ENCODE assay signal across 8 mouse cellular contexts in genomic region chr7:34654441-34655085, GRCm38 (mm10). TPM values are rescaled to one million over a fixed set of nuclear protein-coding genes. Genes with fewer than 3 reads are reported as not detected.
DNase-seq lines count a peak whose midpoint lies in the region; ATAC-seq lines count a peak whose summit lies in the region.

No protein-coding gene starts in this region.

- peak; percentile 77 for DNase-seq in hindbrain, embryonic 14.5 days (ENCODE audit: low spot score)
- DNase-seq in limb, embryonic 11.5 days (ENCODE audit: low spot score) = peak; percentile 84
- DNase-seq in urinary bladder, adult 2 months (ENCODE audit: low spot score) = peak; percentile 80

- H3K4me3 ChIP-seq in erythroblast, embryonic 14.5 days (replicated peaks) = peak overlapping the region; percentile 47
- peak overlapping the region; percentile 83 for H3K4me3 ChIP-seq in hindbrain, embryonic 14.5 days (replicated peaks; ENCODE audit: low read length)
- H3K4me3 ChIP-seq in limb, embryonic 11.5 days (ENCODE audit: low read depth, low read length) = peak overlapping the region; percentile 89
- H3K4me3 ChIP-seq in midbrain, embryonic 16.5 days (ENCODE audit: low read depth, low read length) = peak overlapping the region; percentile 71

- H3K36me3 ChIP-seq in erythroblast, embryonic 14.5 days (ENCODE audit: control insufficient read depth) = no peaks in the 10 kb centered on the region; the same call in 1 of the 2 replicates
- H3K36me3 ChIP-seq in hindbrain, embryonic 14.5 days (replicated peaks; ENCODE audit: control insufficient read depth, insufficient read depth) = peaks cover 5% of the 10 kb centered on the region
- H3K36me3 ChIP-seq in limb, embryonic 11.5 days (ENCODE audit: control insufficient read depth, insufficient read depth, low read length) = peaks cover 4% of the 10 kb centered on the region; the same call in 1 of the 2 replicates
- H3K36me3 ChIP-seq in midbrain, embryonic 16.5 days (ENCODE audit: control insufficient read depth, insufficient read depth, low read length) = 0 out of 2 replicates have a peak, but pooled peaks cover under 1% of the 10 kb centered on the region

- no peaks in the 10 kb centered on the region; the same call in 1 of the 2 replicates for H3K9me3 ChIP-seq in erythroblast, embryonic 14.5 days (ENCODE audit: control insufficient read depth, low read length)
- no peaks in the 10 kb centered on the region for H3K9me3 ChIP-seq in hindbrain, embryonic 14.5 days (ENCODE audit: control insufficient read depth, low read length)
- H3K9me3 ChIP-seq in limb, embryonic 11.5 days (ENCODE audit: control insufficient read depth, low read length) = no peaks in the 10 kb centered on the region
- no peaks in the 10 kb centered on the region for H3K9me3 ChIP-seq in midbrain, embryonic 16.5 days (replicated peaks; ENCODE audit: control insufficient read depth, low read length, poor library complexity, severe bottlenecking)

- H3K27me3 ChIP-seq in erythroblast, embryonic 14.5 days (ENCODE audit: control insufficient read depth) = peaks cover 52% of the 10 kb centered on the region
- no peaks in the 10 kb centered on the region for H3K27me3 ChIP-seq in hindbrain, embryonic 14.5 days (ENCODE audit: control insufficient read depth, insufficient read depth, low read length)
- H3K27me3 ChIP-seq in limb, embryonic 11.5 days (ENCODE audit: control insufficient read depth, insufficient read depth, low read length) = no peaks in the 10 kb centered on the region
- no peaks in the 10 kb centered on the region for H3K27me3 ChIP-seq in midbrain, embryonic 16.5 days (ENCODE audit: control insufficient read depth, insufficient read depth, low read depth, low read length)

- peak overlapping the region; percentile 93 for H3K9ac ChIP-seq in hindbrain, embryonic 14.5 days
- peak overlapping the region; percentile 99 for H3K9ac ChIP-seq in limb, embryonic 11.5 days (ENCODE audit: low read length)
- peak overlapping the region; percentile 99 for H3K9ac ChIP-seq in midbrain, embryonic 16.5 days (ENCODE audit: low read depth, low read length)

- no peaks in the 10 kb centered on the region for H3K4me1 ChIP-seq in erythroblast, embryonic 14.5 days (ENCODE audit: control insufficient read depth)
- H3K4me1 ChIP-seq in hindbrain, embryonic 14.5 days (replicated peaks; ENCODE audit: control insufficient read depth, insufficient read depth, low read length) = peaks cover 28% of the 10 kb centered on the region
- H3K4me1 ChIP-seq in limb, embryonic 11.5 days (ENCODE audit: control insufficient read depth, insufficient read depth, low read length) = peaks cover 15% of the 10 kb centered on the region
- H3K4me1 ChIP-seq in midbrain, embryonic 16.5 days (ENCODE audit: control insufficient read depth, insufficient read depth, low read length) = peaks cover 21% of the 10 kb centered on the region

- 0% methylated on average over 28 of the region's 81 CpGs for WGBS in hindbrain, embryonic 14.5 days
- 0% methylated on average over 58 of the region's 81 CpGs for WGBS in limb, embryonic 11.5 days
- under 1% methylated on average over 58 of the region's 81 CpGs for WGBS in midbrain, embryonic 16.5 days

- no peak for ATAC-seq in erythroblast, adult 5-6 weeks (replicated peaks; ENCODE audit: low FRiP score, poor library complexity, severe bottlenecking)
- peak; percentile 2; the same call in 1 of the 2 replicates for ATAC-seq in cerebellum, adult (ENCODE audit: insufficient number of reproducible peaks, low FRiP score, low TSS enrichment)
- ATAC-seq in frontal cortex, adult (ENCODE audit: low TSS enrichment) = 0 out of 2 replicates have a peak, but pooled peaks have one; percentile 2
- peak; percentile 28 for ATAC-seq in hindbrain, embryonic 14.5 days (ENCODE audit: low FRiP score)
- peak; percentile 6; the same call in 1 of the 2 replicates for ATAC-seq in limb, embryonic 11.5 days (ENCODE audit: insufficient number of reproducible peaks, low FRiP score, low TSS enrichment, low read depth)
- ATAC-seq in midbrain, embryonic 16.5 days = peak; percentile 52

- H3K27ac ChIP-seq in hindbrain, embryonic 14.5 days = peak overlapping the region; percentile 100
- H3K27ac ChIP-seq in limb, embryonic 11.5 days (replicated peaks; ENCODE audit: low read depth, low read length) = peak overlapping the region; percentile 100
- H3K27ac ChIP-seq in midbrain, embryonic 16.5 days (ENCODE audit: low read length) = peak overlapping the region; percentile 99

- H3K4me2 ChIP-seq in hindbrain, embryonic 14.5 days (replicated peaks) = peak overlapping the region; percentile 70
- H3K4me2 ChIP-seq in limb, embryonic 11.5 days (ENCODE audit: low read depth, severe bottlenecking) = peak overlapping the region; percentile 85
- peak overlapping the region; percentile 98 for H3K4me2 ChIP-seq in midbrain, embryonic 16.5 days (ENCODE audit: low read length)

RNA-seq across cellular contexts. Expression of gene Kctd15, which starts 2.0 kb away (rescaled TPM):
- not detected in 2 replicates for polyA plus RNA-seq in erythroblast, embryonic 14.5 days (2012)
- total RNA-seq in erythroblast, adult 5-6 weeks (2015; ENCODE audit: low replicate concordance) = not detected in 2 replicates
- total RNA-seq in erythroblast, adult 5-6 weeks (2017; ENCODE audit: low replicate concordance) = not detected in 2 replicates
- polyA plus RNA-seq in hindbrain, embryonic 14.5 days (2014; fragmentation: Nextera tagmentation; extraction: Ambion mirVana) = 12.3 and 13.0 TPM in 2 replicates
- polyA plus RNA-seq in limb, embryonic 11.5 days (2014; fragmentation: Nextera tagmentation; extraction: Ambion mirVana) = 23.4 and 28.2 TPM in 2 replicates
- polyA plus RNA-seq in midbrain, embryonic 16.5 days (2015; fragmentation: Nextera tagmentation; extraction: Ambion mirVana) = 24.8 and 26.5 TPM in 2 replicates
- polyA plus RNA-seq in urinary bladder, adult 2 months (2012; rRNA removed) = 63.9 and 67.8 TPM in 2 replicates

Comparison
In these comparisons a context has a peak if more than half of its experiments do, and no peak if none do; other contexts are left out.
1. RNA of gene Kctd15, which starts 2.0 kb away (polyA plus RNA-seq): 63.9 to 67.8 TPM in urinary bladder, adult 2 months, 23.4 to 28.2 TPM in limb, embryonic 11.5 days, 24.8 to 26.5 TPM in midbrain, embryonic 16.5 days and 12.3 to 13.0 TPM in hindbrain, embryonic 14.5 days; not detected in erythroblast, embryonic 14.5 days; every median in the first group is over 10 times any median in the second.
2. Peak in every context shown above with its lines, with median percentiles within 50 percentile points of each other: H3K4me3 ChIP-seq, DNase-seq, H3K27ac ChIP-seq, H3K4me2 ChIP-seq and H3K9ac ChIP-seq.